Mouse (Mus musculus): ENCODE measurements around the gene Myo5a.

Myo5a gene

DNA sequence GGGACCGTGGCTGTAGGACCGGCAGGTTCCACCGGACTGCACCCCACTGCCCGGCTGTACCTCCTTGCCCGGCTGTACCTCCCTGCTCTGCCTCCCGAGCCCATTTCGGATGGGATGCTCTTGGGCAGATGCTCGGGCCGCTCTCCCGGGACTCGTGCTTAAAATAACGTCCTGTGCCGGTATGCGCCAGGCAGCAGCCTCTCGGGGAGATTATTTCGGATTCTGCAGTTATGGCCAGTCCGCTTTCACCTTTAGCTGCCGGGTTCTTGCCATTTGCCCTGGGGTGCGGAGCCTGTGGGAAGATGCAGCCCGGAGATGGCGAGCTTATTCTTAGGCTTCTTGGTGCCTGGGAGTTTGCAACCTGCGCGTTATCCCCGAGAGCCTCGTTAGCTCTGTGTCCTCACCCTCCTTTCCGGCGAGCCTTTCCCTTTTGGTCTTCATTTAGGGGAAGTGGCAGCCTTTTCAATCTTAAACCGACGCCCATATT is 934 bp downstream of the Myo5a start:
- DNase-seq (ENCODE audit: low spot score) = no peak

DNA sequence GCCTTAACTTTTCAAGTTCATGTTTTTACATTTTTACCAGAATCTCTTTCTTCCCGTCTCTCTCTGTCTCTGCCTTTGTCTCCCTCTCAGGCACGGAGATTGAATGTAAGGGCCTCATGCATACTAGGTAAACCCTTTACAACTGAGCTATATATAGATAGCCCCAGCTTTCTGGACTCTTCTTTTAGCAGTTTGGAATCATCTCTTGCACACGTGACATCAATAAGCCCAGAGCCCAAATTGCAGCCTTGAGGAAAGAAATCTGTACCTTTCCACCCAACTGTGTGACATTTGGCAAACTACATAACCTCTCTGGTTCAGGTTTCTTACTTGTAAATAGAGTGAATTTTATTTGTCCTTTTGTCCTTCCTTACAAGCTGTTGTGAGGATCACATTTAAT is 1.5 kb downstream of the Myo5a start:
- no peak for DNase-seq (ENCODE audit: low spot score)

DNA sequence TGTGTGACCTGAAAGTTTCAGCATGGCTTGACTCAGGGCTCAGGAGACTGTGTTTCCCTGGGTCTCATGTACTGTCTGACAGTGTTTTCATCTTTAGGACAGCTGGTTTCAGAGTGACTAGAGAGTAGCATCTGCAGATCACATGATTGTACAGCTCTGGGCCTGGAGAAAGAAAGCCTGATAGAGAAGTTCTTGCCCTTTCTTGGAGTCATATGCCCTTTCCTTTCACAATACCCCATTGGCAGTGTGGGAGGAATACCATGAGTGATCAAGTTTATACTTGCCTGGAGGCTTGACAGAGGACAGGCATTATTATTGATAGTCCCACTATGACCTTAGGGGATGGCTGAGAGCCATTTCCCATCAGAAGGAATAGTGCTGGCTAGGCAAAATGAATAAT is 6.4 kb downstream of the Myo5a start:
- DNase-seq (ENCODE audit: low spot score) = no peak

DNA sequence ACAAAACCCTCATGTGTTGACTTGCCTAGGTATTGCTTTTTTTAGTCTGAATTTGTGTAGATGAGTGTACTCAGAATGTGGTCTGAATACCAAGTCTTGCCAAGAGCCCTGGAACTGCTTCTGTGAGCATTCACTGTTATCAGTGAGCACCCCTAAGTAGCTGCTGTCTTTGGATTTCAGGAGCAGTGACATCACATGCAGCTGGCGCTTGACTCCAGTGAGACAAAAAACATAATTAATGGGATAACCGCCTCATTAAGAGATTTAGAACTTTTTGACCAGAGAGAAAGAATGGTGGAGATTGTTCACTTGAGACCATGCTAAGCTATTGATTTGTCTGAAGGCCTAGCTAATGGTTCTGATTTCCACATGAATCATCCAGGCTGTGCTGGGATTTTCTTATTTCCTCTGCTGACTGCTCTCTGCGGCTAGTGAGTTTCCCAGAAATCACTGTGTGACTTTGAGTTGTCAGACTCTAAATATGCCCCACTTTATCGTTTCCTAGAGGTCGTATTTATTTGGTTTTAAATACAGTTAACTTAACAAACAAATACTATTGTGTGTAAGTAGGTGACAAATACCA is 14.5 kb downstream of the Myo5a start:
- DNase-seq (ENCODE audit: low spot score) = no peak

DNA sequence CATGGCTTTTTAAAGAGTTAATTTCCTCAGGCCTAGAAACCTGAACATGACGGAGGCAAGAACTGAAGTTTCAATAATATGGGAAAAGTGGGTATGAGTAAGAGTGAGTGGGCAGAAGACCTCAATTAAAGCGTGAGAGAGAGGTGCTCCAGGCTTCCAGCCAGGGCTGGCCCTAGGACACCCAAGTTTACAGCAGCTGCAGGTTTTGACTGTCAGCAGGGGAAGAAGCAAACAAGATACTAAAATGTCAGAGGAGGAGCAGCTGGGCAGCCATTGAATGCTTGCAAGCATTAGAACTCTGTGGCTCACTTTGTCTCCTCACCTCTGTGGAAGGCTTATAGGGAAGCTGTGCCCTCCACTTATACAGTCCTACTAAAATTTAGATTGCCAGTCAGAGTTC is 17.0 kb downstream of the Myo5a start:
- DNase-seq (ENCODE audit: low spot score) = no peak

DNA sequence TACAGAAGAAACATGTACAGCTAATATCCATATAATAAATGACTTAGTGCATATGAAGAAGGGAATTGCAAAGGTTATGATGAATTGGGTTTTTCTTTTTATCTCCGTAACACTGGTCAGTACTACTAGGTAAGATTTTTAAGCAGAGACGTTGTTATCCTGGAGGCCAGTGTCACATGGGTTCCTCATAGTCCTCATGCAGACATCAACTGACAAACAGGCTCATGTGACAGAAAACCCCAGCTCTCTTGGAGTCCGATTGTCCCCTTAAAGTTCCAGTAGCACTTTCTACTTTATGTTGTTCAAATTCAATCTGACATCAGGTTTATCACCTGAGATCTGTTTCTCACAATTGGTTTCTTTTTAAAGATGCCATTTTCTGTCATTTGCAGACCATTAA is 18.5 kb downstream of the Myo5a start:
- no peak for DNase-seq (ENCODE audit: low spot score)

DNA sequence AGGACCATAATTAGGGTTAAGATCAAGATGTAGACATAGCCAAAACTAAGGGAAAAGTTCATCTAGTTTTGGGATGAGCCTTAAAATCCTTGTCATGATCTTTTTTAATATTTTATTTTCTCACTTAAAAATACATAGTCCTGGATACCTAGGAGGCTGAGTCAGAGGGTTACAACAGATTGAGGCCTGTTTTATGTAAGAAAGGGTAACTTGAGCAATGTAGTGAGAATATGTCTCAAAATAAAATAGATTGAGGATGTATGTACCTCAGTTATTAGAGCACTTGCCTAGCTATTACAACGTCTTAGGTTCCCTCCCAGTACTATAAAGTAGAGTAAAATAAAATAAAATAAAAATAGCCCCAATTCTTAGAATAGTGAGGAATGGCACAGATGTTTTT is 21.3 kb downstream of the Myo5a start:
- DNase-seq (ENCODE audit: low spot score) = no peak

DNA sequence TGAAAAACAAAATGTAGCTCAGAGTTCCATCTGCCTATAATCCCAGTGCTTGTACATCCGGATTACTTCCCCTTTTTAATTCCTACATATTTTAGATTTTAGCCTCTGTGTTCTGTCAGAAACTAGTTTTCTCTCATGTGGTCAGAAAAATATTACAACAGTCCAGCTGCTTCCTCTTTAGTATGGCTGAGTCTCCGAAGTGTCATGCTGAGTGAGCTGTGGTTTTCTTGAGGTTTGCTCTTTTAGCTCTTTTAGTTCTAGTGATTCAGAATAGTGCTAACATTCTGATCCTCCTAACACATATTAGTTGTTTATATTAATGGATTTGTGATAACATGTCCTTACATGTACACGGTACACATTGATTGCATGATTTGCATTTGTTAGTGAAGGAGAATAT is 23.9 kb downstream of the Myo5a start:
- DNase-seq (ENCODE audit: low spot score) = no peak

DNA sequence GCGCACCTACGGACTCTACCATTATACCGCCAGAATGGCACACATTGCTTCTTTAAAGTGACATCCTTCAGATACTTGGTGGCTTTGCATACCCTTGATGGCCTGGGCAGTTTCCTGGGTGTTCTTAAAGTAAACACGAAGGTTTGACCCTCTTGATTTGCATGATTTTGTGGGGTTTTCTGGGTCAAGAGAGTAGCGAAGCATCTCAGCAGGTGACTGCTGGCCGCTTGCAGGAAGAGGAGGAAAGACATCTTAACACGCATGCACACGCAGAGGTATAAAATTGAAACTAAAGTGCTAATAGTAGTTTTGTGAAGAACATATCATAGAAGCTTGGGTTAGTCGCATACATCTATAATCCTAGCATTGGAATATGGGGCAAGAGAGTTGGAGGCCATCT is 28.1 kb downstream of the Myo5a start:
- DNase-seq (ENCODE audit: low spot score) = no peak

DNA sequence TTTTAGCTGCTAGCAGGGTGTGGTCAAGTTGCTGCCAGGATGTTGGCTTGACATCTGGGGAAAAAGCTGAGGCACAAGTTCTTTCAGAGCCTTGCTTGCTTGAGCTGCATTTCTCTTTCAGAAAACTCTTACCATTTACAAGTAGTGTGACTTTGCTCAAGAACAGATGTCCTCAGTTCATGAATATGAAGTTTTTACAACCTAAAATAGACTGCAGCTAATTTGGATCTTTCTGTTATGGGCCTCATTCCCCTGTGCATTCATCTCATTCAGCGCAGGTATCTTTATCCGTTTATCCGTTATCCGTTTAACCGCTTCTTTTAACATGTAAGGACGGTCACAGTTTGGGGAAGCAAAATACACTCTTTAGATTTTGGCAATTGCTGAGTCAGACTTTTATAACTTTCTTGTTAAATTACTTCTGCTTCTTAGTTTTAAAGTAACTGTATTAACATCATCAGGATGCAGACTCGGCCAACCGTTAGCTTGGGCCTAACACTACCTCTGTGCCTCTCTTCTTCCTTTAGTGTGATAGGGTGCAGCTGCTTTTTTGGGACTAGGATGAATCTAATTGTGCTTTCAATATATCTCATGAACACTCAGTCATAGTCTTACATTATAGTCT is 29.5 kb downstream of the Myo5a start:
- DNase-seq (ENCODE audit: low spot score) = no peak

DNA sequence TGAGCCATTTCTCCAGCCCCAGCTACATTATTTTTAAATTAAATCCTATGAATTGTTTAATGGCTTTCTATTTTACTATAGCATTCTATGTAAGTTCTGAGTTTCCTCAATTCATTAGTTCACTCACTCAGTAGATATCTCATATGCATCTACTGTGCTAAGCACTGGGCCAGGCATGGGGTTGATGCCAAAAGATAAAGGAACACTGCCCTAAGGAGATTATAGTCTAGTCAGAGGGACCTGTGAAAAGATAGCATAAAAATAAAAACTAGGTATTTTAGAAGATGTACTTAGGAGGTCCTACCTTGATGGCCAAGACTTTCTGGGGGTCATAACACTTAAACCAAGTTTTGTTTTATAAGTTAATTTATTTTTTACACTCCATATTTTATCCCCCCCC is 31.3 kb downstream of the Myo5a start:
- DNase-seq (ENCODE audit: low spot score) = no peak

DNA sequence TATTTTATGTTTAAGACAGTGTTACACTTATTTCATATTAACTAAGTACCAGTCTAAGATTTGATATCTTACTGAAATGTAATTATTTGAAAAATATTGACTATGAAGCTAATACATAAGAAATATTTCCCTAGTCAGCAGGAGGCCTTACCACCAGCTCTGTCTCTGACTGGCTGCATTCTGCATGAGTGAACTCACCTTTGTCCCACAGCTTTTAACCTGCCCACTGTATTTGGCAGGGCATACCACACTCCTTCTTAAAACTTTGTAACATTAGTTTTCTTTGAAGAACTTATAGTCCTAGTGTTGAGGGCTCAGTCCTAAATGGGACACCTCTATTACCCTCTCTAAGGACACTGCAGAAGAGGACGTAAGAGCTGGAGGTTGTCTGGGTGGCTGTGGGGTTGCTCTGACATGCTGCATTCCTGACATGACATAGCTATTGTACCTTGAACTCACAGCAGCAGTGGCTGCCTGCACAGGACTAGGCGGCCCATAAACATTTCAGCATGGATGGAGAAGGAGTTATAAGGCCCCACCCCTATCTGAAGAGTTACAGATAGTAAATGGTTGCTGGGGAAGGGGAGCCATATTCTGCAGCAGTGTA is 45.9 kb downstream of the Myo5a start:
- no peak for DNase-seq (ENCODE audit: low spot score)

DNA sequence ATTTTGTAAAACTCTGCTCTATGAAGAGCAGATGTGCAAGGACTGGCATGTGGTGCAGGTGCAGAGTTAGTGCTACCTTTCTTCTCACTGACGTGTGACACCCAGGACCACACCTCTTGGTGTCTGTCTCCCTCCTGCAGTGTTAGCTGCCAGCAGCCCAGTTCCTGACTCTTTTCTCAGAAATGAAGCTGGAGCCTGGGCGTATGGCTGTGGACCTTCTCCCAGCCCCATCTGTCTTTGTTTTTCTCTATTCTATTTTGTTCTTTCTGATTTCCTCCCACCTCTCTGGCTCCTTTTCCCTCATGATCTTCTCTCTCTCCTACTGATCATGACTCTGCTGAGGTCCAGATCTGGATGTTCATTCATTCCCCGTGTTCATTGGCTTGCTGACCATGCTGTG is 50.3 kb downstream of the Myo5a start:
- no peak for DNase-seq (ENCODE audit: low spot score)

DNA sequence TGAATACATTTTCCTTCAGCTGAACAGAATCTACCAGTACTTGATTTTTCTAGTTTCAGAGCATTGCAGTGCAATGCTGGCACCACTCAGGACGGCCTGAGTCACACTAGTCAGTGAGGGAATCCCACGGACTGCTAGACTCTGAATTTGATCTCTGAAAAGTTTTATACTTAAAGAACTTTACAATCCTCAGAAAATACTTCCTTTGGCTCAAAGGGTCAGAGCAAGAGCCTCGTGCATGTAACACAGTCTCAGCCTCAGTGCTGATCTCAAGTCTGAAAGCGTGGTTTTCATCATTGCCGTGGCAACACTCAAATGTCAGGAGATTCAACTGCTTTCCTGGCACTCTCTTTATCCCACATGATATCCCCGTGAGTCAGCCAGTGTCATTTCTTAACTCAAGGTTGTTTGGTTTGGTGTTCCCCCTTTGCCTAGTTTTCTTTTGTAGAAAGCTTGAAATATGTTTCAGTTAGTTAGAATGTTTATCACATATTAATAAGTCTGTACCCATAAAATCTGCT is 53.4 kb downstream of the Myo5a start:
- no peak for DNase-seq (ENCODE audit: low spot score)

DNA sequence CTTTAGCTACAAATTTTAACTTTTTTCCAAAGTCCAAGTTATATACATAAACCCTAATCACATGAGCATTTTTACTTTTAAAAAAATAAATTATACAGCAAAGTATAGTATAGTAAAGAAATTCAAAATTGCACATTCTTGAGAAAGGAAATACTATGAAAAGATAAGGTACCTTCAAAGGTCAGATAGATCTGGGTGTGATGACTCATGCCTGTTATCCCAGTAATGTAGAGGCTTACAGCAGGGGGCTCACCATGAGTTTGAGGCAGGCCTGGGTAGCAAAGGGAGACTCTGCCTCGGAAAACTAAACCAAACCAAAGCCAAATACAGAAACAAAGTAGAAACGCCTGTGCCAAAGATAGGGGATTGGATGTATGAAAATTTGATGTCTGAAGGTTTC is 59.7 kb downstream of the Myo5a start:
- no peak for DNase-seq (ENCODE audit: low spot score)

DNA sequence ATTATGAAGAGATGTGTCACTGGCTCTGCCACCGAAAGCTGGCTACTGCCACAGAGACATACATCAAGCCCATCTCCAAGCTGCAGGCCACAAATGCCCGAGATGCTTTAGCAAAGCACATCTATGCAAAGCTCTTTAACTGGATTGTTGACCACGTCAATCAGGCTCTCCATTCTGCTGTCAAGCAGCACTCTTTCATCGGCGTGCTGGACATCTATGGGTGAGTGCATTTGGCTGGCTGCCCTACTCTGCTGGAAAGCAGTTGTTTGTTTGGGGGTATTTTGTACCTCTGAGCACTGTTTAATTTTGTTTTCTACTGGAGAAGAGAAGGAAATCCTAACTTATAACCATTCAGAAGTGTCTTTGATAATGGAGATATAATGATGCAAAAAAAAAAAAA is 76.1 kb downstream of the Myo5a start:
- DNase-seq (ENCODE audit: low spot score) = no peak

DNA sequence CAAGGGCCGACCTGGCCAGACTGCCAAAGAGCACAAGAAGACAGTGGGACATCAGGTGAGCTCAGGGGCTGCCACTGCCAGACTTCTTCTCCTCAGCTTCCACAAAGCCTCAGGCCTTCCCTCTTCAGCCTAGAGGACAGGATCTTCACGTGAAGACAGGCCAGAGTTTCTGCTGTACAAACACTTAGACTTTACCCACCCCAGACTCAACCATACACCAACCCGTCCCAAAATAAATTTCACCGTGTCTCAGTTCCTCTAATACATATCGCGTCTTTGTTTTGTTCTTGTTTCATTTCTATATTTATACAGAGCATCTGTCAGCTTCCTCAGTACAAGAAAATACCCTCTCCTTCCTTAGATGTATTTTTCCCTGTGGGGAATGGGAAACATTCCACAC is 89.7 kb downstream of the Myo5a start:
- no peak for DNase-seq (ENCODE audit: low spot score)

DNA sequence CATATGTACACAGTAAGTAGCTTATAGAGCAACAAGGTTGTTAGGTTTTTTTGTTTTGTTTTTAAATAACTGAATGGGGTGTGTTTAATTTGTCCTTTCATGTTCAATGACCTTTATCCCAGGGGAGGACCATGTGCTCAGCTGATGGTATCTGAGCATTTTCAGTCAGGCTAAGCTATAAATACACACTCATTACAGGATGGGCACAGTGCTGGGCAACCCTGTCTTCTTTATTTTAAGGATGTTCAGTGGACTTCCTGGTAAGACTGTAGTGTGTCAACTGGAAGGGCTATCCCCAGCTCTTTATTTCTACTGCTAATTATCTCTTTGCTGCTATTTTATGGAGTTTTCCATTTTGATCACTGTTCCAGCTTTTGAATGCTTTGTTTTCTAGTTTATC is 92.8 kb downstream of the Myo5a start:
- no peak for DNase-seq (ENCODE audit: low spot score)

DNA sequence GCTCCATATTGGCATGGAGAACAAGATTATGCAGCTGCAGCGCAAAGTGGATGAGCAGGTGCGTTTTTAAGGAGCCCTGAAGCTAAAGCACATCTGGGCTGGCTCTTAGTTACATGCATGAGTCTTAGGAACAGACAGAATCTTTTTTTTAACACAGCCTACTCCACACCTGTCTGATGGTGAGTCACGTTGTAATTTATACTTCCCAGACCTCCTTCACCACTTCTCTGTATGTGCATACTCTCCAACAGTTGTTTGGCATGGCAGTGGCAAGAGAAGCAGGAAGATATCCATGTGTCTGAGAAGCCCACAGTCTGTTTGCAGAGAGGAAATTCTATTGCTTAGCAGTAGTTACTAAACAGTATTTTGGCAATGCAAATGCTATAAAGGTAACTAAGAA is 100.9 kb downstream of the Myo5a start:
- DNase-seq (ENCODE audit: low spot score) = no peak

DNA sequence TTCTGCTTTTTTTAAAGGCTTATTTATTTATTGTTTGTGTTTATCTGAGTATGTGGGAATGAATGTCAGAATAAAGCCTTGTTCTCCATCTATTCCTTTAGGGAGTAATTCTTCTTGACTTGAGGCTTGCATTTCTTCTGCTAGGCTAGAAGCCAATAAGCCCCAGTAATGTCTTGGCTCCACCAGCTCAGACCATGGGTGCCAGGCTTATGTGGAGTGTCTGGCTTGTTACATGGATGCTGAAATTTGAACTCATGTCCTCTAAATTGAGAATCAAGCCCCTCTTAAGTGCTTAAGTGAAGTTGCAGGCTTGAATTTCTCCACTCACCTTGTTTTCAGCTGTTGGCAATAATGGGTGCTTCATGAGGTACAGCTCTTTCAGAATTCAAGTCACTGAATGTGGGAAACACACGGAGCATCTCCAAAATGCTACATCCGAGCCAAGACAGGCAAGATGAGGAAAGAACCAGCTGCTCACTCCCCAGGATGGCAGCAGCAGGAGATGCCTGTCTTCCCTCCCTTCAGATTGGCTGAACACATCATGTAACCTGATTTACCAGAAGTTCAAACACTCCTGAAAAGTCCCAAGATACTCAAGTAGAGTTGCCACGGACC is 116.9 kb downstream of the Myo5a start:
- no peak for DNase-seq (ENCODE audit: low spot score)

DNA sequence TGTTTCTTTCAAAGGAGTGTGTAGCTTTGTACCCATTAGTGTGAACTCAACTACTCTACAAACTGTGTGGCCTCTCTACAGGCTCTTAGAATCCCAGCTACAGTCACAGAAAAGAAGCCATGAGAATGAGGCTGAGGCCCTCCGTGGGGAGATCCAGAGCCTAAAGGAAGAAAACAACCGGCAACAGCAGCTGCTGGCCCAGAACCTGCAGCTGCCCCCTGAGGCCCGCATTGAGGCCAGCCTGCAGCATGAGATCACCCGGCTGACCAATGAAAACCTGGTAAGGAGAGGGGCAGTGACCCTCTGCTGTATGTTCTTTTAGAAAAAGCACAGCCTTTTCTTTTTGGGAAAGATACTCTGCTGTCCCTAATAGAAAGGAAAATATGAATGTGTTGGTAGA is 123.0 kb downstream of the Myo5a start:
- no peak for DNase-seq (ENCODE audit: low spot score)

DNA sequence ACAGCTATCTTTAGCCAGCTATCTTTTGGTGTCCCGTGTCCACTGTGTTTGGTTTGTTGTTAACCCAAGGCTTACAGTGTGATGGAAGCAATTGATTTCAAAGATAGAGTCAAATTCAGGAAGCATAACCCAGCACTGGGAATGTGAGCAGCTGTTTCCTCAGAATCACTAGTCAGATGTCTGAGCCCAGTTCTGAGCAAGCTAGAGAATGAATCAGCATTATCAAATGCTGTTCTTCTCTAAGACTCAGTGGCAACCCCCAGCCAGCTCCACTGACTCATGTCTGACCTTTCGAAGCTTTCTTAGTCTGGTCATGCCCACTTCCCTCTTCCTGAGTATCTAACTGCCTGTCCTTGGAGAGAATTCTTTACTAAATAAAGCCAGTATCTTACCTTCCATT is 125.5 kb downstream of the Myo5a start:
- DNase-seq (ENCODE audit: low spot score) = peak; percentile 30

DNA sequence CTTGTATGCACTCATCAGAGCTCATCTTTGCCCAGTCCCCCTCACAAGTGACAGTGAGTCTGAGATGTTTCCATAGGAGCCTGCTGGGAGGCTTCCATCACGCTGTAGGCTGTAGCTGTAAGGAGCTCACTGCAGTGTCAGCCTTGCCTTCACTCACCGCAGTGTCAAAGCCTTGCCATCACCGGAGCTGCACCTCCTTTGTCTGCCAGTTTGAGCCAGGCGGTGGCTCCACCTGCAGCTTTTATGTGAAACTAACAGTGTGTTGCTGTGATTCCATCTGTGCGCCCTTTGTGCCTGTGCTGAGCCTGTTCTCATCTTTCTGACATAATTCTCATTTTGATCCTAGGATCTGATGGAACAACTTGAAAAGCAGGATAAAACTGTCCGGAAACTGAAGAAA is 126.5 kb downstream of the Myo5a start:
- DNase-seq (ENCODE audit: low spot score) = no peak

Data from layer of hippocampus, adult 9-10 months (tissue).